Mouse (Mus musculus) kidney, adult 11 months (tissue): Measurements from ENCODE around the gene Stk25.

Experiments used
- DNase-seq: peaks from one replicate; pipeline ENCODE4 v3.0.0; 2022

Stk25 gene

GRCm38 (mm10) chr1:93607090-93608083, 51.1 kb downstream of the Stk25 start:
- no peak for DNase-seq

DNA sequence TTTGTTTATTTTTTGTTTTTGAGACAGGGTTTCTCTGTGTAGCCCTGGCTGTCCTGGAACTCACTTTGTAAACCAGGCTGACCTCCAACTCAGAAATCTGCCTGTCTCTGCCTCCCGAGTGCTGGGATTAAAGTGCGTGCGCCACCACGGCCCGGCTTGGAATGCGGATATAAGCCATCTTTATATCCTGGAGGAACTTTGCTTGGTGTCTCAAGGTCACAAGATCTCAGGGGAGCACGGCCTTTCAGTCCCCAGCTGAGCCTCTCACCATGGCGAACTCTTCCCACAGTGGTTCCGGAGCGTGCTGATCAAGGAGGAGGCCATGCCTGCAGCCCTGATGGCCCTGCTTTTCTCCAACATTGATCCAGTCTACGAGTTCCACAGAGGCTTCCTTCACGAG, 54.5 kb downstream of the Stk25 start:
- DNase-seq = no peak

DNA sequence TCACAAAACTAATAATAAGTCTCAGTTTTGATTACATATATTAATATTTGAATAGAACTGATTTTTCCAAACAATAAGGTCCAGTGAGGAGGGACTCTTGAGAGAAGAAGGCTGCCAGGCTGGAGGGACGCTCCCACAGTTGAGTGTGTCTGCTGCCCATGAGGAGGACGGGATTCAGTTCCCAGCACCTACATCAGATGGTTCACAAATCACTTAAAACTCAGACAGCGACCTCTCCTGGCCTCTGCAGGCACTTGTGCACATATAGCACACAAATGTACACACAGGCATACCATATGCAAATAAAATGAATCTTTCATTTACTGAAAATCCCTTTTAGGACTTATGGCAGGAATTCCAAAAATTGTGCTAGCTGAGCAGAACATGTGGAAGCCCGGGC, 55.5 kb downstream of the Stk25 start:
- DNase-seq = no peak

DNA sequence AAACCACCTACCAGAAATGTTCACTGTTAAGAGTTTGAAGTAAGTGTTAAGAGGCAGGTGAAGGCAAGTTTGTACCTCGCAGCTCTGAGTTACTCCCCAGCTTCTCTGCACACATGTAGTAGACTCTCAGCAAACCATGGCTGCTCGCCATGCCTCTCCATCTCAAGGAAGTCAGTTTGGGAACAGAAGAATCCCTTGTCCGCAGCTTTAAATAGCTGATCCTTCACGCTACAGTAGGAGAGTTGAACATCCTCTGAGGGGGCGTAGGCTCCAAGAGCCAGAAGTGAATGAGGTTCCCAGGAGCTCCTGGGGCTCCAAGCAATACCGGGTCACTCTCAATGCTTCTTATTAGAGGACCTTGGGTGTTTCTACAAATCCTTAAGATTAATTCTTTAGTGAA, 62.5 kb downstream of the Stk25 start:
- DNase-seq = no peak

DNA sequence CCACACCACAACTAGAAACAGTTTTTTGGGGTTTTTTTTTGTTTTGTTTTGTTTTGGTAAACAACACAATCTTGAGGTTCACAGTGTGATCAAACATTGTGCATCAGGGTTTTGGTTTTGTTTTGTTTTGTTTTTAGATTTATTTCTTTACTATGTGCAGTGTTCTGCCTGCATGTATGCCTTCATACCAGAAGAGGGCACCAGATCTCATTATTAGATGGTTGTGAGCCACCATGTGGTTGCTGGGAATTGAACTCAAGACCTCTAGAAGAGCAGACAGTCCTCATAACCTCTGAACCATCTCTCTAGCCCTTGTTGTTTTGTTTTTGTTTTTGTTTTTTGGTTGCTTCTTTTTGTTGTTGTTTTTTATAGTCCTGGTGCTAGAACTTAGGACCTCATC, 64.5 kb downstream of the Stk25 start:
- DNase-seq = no peak

GRCm38 (mm10) chr1:93588346-93588745, 70.1 kb downstream of the Stk25 start:
- DNase-seq = peak; percentile 28

- no peak for DNase-seq
Observed at GRCm38 (mm10) chr1:93581545-93581944, 76.9 kb downstream of the Stk25 start.

GRCm38 (mm10) chr1:93577861-93578260, 80.6 kb downstream of the Stk25 start:
- DNase-seq = no peak

DNA sequence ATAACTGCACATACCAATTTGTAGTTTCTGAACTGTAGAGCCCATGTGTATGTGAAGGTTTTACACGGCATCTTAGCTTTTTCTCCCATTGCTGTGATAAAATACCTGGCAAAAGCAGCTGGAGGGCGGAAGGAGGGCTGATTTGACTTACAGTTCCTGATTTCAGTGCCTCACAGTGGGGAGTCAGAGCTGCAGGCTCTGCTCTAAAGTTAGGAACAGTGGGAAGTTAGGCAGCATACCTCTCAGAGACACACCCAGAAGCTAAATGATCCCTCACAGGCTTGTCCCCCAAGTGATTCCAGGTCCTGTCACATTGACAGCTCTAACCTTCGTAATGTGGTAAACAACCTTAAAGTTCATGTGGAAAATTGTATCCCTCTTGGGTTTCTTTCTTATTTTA, 81.4 kb downstream of the Stk25 start:
- no peak for DNase-seq
